Mouse (Mus musculus) stomach, postnatal 0 days (tissue): ENCODE measurements around the gene Ccn2.

Source experiments
- CTCF ChIP-seq: IDR thresholded peaks from 2 replicates; pipeline ENCODE4 v1.5.1; 2016; ENCODE audit warnings: antibody characterized with exemption, low read depth, mild to moderate bottlenecking, moderate library complexity
- EP300 ChIP-seq: optimal IDR thresholded peaks from 2 replicates; pipeline ENCODE3; 2016; ENCODE audit warnings: antibody characterized with exemption

DNA sequence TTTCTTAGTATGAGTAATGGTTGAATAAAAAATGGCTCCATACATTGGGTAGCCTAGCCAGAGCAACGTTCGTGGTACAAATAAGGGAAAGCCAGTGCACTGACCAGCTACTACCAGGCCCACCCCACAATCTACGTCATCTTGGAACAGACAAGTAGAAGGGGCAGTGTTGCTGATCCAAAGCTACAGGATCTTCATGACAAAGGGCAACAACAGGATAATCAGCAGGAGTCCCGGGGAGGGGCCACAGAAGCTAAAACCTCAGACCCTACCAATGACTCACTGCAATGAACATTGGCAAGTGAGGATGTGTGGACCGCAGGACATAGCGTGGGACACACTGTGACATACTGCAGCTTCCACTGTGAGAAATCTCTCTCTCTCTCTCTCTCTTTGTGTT is 20.6 kb downstream of the Ccn2 start:
- TF ChIP-seq CTCF (no peak), EP300 (no peak)
